34 mouse cellular contexts compared by ENCODE assay signal in the genomic region with DNA sequence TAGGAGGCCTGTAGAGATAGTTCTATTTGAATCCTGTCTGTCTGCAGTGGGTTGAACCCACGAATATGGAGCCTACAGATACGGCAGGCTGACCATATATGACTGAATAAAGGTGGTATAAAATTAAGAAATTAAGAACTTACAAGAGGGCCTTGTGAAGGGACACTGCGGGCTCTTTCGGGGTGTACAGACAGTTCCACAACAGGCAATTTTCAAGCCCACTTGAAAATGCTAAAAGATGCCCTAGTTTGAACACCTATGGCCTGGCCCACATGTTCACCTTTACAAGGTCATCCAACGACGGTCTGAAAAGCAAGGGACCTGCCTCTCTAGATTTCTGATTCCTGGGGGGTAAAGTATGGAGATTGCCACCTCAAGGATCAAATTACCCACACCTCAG.
"Had no signal": no experiment of that assay in that cellular context is flagged by ENCODE, and none has a peak within 500 bp of the region (broad histone marks: within the 10 kb centered on the region; RNA-seq: fewer than 3 reads in every experiment).

No protein-coding gene starts in this region.

- H3K9me3 ChIP-seq: heart, embryonic 10.5 days; heart, embryonic 12.5 days; heart, embryonic 13.5 days; heart, embryonic 15.5 days; hindbrain, embryonic 10.5 days; hindbrain, embryonic 12.5 days; hindbrain, embryonic 13.5 days; hindbrain, embryonic 15.5 days; intestine, embryonic 15.5 days; kidney, embryonic 15.5 days had no signal

- H3K27me3 ChIP-seq: heart, embryonic 12.5 days; heart, embryonic 13.5 days; heart, embryonic 15.5 days; hindbrain, embryonic 12.5 days; hindbrain, embryonic 13.5 days; hindbrain, embryonic 15.5 days; intestine, embryonic 15.5 days; kidney, embryonic 15.5 days had no signal

- H3K4me2 ChIP-seq: heart, embryonic 11.5 days; heart, embryonic 12.5 days; heart, embryonic 13.5 days; heart, embryonic 15.5 days; hindbrain, embryonic 12.5 days; hindbrain, embryonic 13.5 days; hindbrain, embryonic 14.5 days; hindbrain, embryonic 15.5 days; intestine, embryonic 15.5 days; kidney, embryonic 15.5 days had no signal

- H3K4me3 ChIP-seq: heart, embryonic 10.5 days; heart, embryonic 12.5 days; heart, embryonic 13.5 days; heart, embryonic 15.5 days; hindbrain, embryonic 10.5 days; hindbrain, embryonic 12.5 days; hindbrain, embryonic 13.5 days; hindbrain, embryonic 15.5 days; intestine, embryonic 15.5 days; kidney, embryonic 15.5 days; layer of hippocampus, adult 2 months had no signal

- DNase-seq: heart, postnatal 10 days; heart, postnatal 14 days; heart, postnatal 36 days; kidney, adult 11 months; kidney, adult 18-20 months; kidney, adult 2 months; kidney, adult 8-10 months; kidney, adult 9 months; kidney, postnatal 10 days; kidney, postnatal 14 days; kidney, postnatal 25 days; kidney, postnatal 36 days; kidney, postnatal 4 days; layer of hippocampus, adult 9-11 months; layer of hippocampus, postnatal 36 days had no signal

- H3K9ac ChIP-seq: heart, embryonic 12.5 days; heart, embryonic 13.5 days; heart, embryonic 15.5 days; hindbrain, embryonic 12.5 days; hindbrain, embryonic 13.5 days; hindbrain, embryonic 14.5 days; hindbrain, embryonic 15.5 days; intestine, embryonic 15.5 days; kidney, embryonic 15.5 days had no signal

- ATAC-seq: hindbrain, embryonic 16.5 days; hindbrain, postnatal 0 days; inflammation-experienced regulatory T-cells, adult 6 months; intestine, embryonic 15.5 days; intestine, embryonic 16.5 days; intestine, postnatal 0 days had no signal

- H3K4me1 ChIP-seq: heart, embryonic 10.5 days; heart, embryonic 15.5 days; hindbrain, embryonic 10.5 days; hindbrain, embryonic 12.5 days; hindbrain, embryonic 15.5 days; intestine, embryonic 15.5 days had no signal

- H3K36me3 ChIP-seq: heart, embryonic 10.5 days; heart, embryonic 12.5 days; heart, embryonic 13.5 days; heart, embryonic 15.5 days; hindbrain, embryonic 10.5 days; hindbrain, embryonic 12.5 days; hindbrain, embryonic 13.5 days; hindbrain, embryonic 15.5 days; intestine, embryonic 15.5 days; kidney, embryonic 15.5 days had no signal

- H3K27ac ChIP-seq: heart, embryonic 10.5 days; heart, embryonic 13.5 days; heart, embryonic 15.5 days; hindbrain, embryonic 10.5 days; hindbrain, embryonic 12.5 days; hindbrain, embryonic 13.5 days; hindbrain, embryonic 14.5 days; hindbrain, embryonic 15.5 days; hindbrain, postnatal 0 days; intestine, embryonic 15.5 days; kidney, embryonic 15.5 days; kidney, postnatal 0 days; layer of hippocampus, adult 2 months had no signal
